Mouse (Mus musculus) intestine, embryonic 15.5 days (tissue): ENCODE data around the gene Gm26741. TPM values are rescaled to one million over a fixed set of nuclear protein-coding genes. Genes with fewer than 3 reads are reported as not detected.

ENCODE experiments used
- ATAC-seq: fragments of 200-750 bp; cut with Nextera tagmentation; 2 replicates; pipeline ENCODE4 v1.8.0; 2017; ENCODE audit warnings: moderate TSS enrichment, moderate library complexity
- H3K27ac ChIP-seq: fragments of 300-500 bp; sonication (generic); 2 replicates; pipeline ENCODE4 v1.5.1; 2015; ENCODE audit warnings: mild to moderate bottlenecking, inconsistent platforms
- H3K27me3 ChIP-seq: fragments of 300-500 bp; sonication (generic); replicated peaks from 2 replicates; pipeline ENCODE4 v1.6.1; 2015; ENCODE audit warnings: inconsistent platforms
- H3K36me3 ChIP-seq: fragments of 300-500 bp; sonication (generic); 2 replicates; pipeline ENCODE4 v1.6.1; 2015; ENCODE audit warnings: inconsistent platforms
- H3K4me1 ChIP-seq: fragments of 300-500 bp; sonication (generic); replicated peaks from 2 replicates; pipeline ENCODE4 v1.6.1; 2015; ENCODE audit warnings: inconsistent platforms
- H3K4me2 ChIP-seq: fragments of 300-500 bp; sonication (generic); replicated peaks from 2 replicates; pipeline ENCODE4 v1.6.1; 2015; ENCODE audit warnings: mild to moderate bottlenecking, inconsistent platforms
- H3K4me3 ChIP-seq: fragments of 300-500 bp; sonication (generic); replicated peaks from 2 replicates; pipeline ENCODE4 v1.5.1; 2015; ENCODE audit warnings: inconsistent platforms
- H3K9ac ChIP-seq: fragments of 300-500 bp; sonication (generic); 2 replicates; pipeline ENCODE4 v1.6.1; 2015; ENCODE audit warnings: inconsistent platforms
- H3K9me3 ChIP-seq: fragments of 300-500 bp; sonication (generic); 2 replicates; pipeline ENCODE4 v1.6.1; 2016; ENCODE audit warnings: inconsistent platforms
- WGBS: fragments of 180-500 bp; shearing (Covaris S2); methylation state at CpG from one replicate; pipeline ENCODE4 v1.1.7; 2015; 5-methylcytosine and 5-hydroxymethylcytosine counted together
- polyA plus RNA-seq: library from polyadenylated mRNA; unstranded; fragments of >200 nt; fragmentation: Nextera tagmentation; extraction: Ambion mirVana; gene quantifications from 2 replicates; pipeline ENCODE4 v1.2.1, GENCODE M21; 2015

Gm26741 gene
- polyA plus RNA-seq, 1 experiment from 2014 or later: not detected

- WGBS: 82% methylated on average over 2 of the region's 2 CpGs
- no peak overlapping the region for H3K27ac ChIP-seq
- no peak for ATAC-seq
Measured at GRCm38 (mm10) chr10:52376422-52376821, 17.9 kb downstream of the Gm26741 start.

DNA sequence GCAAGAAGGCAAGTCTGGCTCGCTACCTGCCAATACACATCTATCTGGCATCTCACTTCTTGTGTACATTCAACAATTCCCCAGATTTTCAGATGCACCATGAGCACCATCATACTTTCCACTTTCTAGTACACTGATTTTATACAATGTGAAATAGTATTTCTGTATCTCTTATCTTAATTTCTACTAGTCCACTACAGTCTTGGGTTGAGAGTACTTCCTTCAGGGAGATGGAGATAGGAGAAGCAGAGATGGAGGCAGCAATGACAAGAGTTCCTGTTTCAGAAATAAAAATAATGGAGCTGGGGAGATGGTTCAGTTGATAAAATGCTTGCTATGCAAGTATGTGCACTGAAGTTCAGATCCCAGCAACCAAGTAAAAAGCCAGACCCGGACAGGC is 19.2 kb downstream of the Gm26741 start:
- ATAC-seq: no peak
- Histone ChIP-seq H3K36me3 (no peaks in the 10 kb centered on the region), H3K9ac (no peak overlapping the region), H3K4me1 (no peaks in the 10 kb centered on the region), H3K27ac (no peak overlapping the region), H3K4me3 (no peak overlapping the region), H3K4me2 (no peak overlapping the region), H3K9me3 (no peaks in the 10 kb centered on the region), H3K27me3 (no peaks in the 10 kb centered on the region)
- 97% methylated on average over 2 of the region's 2 CpGs for WGBS

More at GRCm38 (mm10) chr10:52376422-52376821, 17.9 kb downstream of the Gm26741 start:
- H3K36me3 ChIP-seq: no peaks in the 10 kb centered on the region
- no peak overlapping the region for H3K4me2 ChIP-seq
- H3K27me3 ChIP-seq: no peaks in the 10 kb centered on the region
- no peaks in the 10 kb centered on the region for H3K4me1 ChIP-seq
- H3K9ac ChIP-seq: no peak overlapping the region
- H3K4me3 ChIP-seq: no peak overlapping the region
- no peaks in the 10 kb centered on the region for H3K9me3 ChIP-seq

- no peaks in the 10 kb centered on the region for H3K4me1 ChIP-seq
- no peaks in the 10 kb centered on the region for H3K9me3 ChIP-seq
- H3K36me3 ChIP-seq: no peaks in the 10 kb centered on the region
- peak; percentile 4; the same call in 1 of the 2 replicates for ATAC-seq
- H3K27me3 ChIP-seq: no peaks in the 10 kb centered on the region
- peak overlapping the region; percentile 74 for H3K4me2 ChIP-seq
- peak overlapping the region; percentile 92 for H3K4me3 ChIP-seq
- peak overlapping the region; percentile 94 for H3K9ac ChIP-seq
- H3K27ac ChIP-seq: peak overlapping the region; percentile 89
- under 1% methylated on average over 19 of the region's 19 CpGs for WGBS
Measured at GRCm38 (mm10) chr10:52381321-52381801, 22.8 kb downstream of the Gm26741 start.

GRCm38 (mm10) chr10:52381845-52382591 is 23.5 kb downstream of the Gm26741 start, which contains the start of gene Gopc:
Gopc (minus strand) TSS chr10:52382124.
- ATAC-seq: peak; percentile 99
- Histone ChIP-seq H3K9ac (peak within 1 kb of the TSS; percentile 94), H3K4me1 (no peaks in the 10 kb centered on the region), H3K4me2 (peak within 1 kb of the TSS; percentile 74), H3K27ac (peak within 1 kb of the TSS; percentile 97), H3K4me3 (peak within 1 kb of the TSS; percentile 92), H3K36me3 (no peaks in the 10 kb centered on the region), H3K9me3 (no peaks in the 10 kb centered on the region), H3K27me3 (no peaks in the 10 kb centered on the region)
- WGBS: under 1% methylated on average over 69 of the region's 71 CpGs

DNA sequence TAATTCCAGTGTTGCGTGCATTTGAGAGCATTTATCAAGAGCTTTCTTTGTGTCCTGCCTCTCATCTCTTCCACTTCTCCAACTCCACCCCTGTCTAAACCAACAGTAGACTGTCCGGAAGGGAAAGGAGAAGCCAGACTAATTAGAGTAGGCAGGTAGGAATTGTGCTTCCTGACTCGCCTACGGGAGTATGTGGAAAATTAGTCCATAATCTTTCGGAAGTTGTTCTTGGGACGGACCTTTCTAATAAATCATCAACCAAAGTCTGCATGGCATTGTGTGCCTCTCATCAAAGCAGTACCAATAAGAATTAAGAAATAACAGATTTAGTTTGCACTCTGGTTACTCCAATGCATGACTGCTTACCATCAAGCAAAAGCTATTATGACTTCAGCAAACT is 24.5 kb downstream of the Gm26741 start:
- Histone ChIP-seq H3K4me2 (peak overlapping the region; percentile 52), H3K9ac (no peak overlapping the region), H3K9me3 (no peaks in the 10 kb centered on the region), H3K4me1 (no peaks in the 10 kb centered on the region), H3K27ac (no peak overlapping the region), H3K4me3 (peak overlapping the region; percentile 92), H3K27me3 (no peaks in the 10 kb centered on the region), H3K36me3 (no peaks in the 10 kb centered on the region)
- 60% methylated on average over 6 of the region's 6 CpGs for WGBS
- ATAC-seq: no peak

DNA sequence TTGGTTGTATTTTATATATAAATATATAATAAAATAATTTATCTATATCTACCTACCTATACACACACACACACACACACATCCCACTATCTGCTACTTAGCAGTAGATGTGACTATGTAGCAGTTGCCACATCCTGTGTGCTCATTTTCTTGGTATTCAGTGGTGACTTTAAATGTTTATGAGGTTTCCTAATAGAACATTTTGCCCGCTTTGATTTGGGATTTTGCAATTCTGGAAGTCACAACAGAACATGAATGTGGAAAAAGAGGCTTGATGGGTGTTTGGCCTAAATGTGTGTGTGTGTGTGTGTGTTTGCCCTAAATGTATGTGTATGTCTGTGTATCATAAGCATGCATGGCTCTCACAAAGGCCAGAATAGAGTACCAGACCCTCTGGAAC is 25.0 kb downstream of the Gm26741 start:
- no peak overlapping the region for H3K9ac ChIP-seq
- H3K4me3 ChIP-seq: no peak overlapping the region
- H3K27me3 ChIP-seq: no peaks in the 10 kb centered on the region
- H3K4me2 ChIP-seq: no peak overlapping the region
- no peak for ATAC-seq
- H3K36me3 ChIP-seq: no peaks in the 10 kb centered on the region
- H3K9me3 ChIP-seq: no peaks in the 10 kb centered on the region
- WGBS: 93% methylated on average over 1 of the region's 1 CpGs
- H3K27ac ChIP-seq: no peak overlapping the region
- no peaks in the 10 kb centered on the region for H3K4me1 ChIP-seq

DNA sequence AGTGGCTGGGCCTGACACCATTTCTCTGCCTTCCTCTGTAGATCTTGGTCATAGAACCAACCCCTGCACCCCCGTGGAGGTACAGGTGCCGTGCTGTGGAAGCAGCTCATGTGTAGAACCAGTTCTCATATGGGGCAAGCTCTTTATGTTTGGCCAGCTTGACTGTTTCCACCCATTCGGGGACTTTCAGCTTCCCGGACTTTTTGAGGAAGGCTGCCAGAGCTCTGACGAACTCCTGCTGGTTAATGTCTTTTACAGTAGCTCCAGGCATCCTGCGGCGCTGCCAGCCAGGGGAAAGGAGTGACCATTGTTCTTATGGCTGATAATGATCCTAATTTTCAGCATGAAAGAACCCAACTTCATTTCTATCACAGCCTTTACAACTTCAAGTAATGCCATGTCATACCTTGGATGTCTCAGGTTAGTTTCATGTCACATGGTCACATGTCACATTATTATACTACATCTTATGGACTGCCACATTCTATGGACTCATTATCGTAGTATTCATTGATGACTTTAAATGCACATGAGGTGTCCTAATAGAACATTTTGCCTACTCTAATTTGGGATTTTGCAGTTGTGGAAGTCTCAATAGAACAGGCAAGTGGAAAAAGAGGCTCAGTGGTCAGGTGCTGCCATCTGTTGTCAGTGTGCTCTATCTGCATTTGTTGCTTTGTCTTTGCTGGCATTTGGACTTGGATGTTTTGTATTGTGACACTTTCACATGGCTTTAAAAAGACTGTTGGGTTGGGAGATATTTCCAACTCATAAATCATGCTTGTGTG is 26.4 kb downstream of the Gm26741 start:
- 55% methylated on average over 8 of the region's 8 CpGs for WGBS
- no peak overlapping the region for H3K4me2 ChIP-seq
- no peak for ATAC-seq
- no peak overlapping the region for H3K27ac ChIP-seq
- no peak overlapping the region for H3K9ac ChIP-seq
- no peaks in the 10 kb centered on the region for H3K36me3 ChIP-seq
- H3K9me3 ChIP-seq: no peaks in the 10 kb centered on the region
- H3K4me3 ChIP-seq: no peak overlapping the region
- H3K27me3 ChIP-seq: no peaks in the 10 kb centered on the region
- no peaks in the 10 kb centered on the region for H3K4me1 ChIP-seq

DNA sequence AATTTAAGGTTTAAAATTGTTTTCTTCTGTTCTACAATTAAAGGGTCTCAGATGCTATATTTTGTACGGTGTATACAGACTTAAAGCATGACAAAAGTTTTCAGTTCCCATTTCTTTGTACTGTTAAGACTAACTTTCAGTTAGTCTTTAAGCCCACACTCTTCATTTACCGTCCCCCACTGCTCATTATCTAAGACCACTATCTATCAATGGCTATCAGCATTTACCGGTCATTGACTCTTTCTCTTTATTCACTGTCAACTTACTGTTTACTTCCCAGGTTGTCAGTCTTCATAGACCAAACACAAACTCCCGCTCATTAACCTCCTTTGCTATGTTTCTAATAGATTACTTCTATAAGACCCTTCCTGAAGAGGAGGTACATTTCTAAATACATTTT is 28.6 kb downstream of the Gm26741 start:
- H3K4me2 ChIP-seq: no peak overlapping the region
- no peaks in the 10 kb centered on the region for H3K27me3 ChIP-seq
- no peak for ATAC-seq
- WGBS: 65% methylated on average over 4 of the region's 4 CpGs
- no peaks in the 10 kb centered on the region for H3K4me1 ChIP-seq
- no peak overlapping the region for H3K9ac ChIP-seq
- H3K9me3 ChIP-seq: no peaks in the 10 kb centered on the region
- H3K27ac ChIP-seq: no peak overlapping the region
- H3K4me3 ChIP-seq: no peak overlapping the region
- no peaks in the 10 kb centered on the region for H3K36me3 ChIP-seq

- Histone ChIP-seq H3K4me3 (no peak within 1 kb of the TSS), H3K36me3 (no peaks in the 10 kb centered on the region), H3K4me1 (no peaks in the 10 kb centered on the region), H3K9me3 (no peaks in the 10 kb centered on the region), H3K4me2 (no peak within 1 kb of the TSS), H3K27me3 (no peaks in the 10 kb centered on the region), H3K9ac (no peak within 1 kb of the TSS), H3K27ac (no peak within 1 kb of the TSS)
- 72% methylated on average over 5 of the region's 5 CpGs for whole genome bisulfite sequencing
- no peak for ATAC-seq
Measured at GRCm38 (mm10) chr10:52388922-52389430, 30.4 kb downstream of the Gm26741 start, which contains the start of gene Nepn. Nepn (plus strand) TSS chr10:52388972.

DNA sequence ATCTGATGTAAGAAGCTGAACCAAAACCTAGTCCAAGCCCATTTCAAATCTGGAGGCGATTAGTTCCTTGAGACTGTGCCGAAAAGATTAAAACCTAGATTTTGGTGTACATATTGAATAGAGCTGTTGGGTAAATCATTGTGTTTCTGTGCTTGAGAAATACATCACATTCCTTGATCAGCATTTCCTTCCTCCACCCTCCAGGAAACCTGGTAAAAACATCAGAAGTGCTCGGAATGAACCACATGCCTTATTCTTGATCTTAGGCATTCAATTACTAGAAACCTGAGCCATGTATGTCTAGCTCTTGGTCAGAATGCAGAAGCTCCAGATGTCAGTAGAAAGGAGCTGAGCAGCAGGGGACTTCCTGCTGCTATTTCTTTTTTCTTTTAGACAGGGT is 30.9 kb downstream of the Gm26741 start:
- H3K27me3 ChIP-seq: no peaks in the 10 kb centered on the region
- 78% methylated on average over 3 of the region's 3 CpGs for WGBS
- no peak overlapping the region for H3K27ac ChIP-seq
- no peak for ATAC-seq
- H3K4me3 ChIP-seq: no peak overlapping the region
- H3K4me2 ChIP-seq: no peak overlapping the region
- no peaks in the 10 kb centered on the region for H3K4me1 ChIP-seq
- no peak overlapping the region for H3K9ac ChIP-seq
- H3K9me3 ChIP-seq: no peaks in the 10 kb centered on the region
- H3K36me3 ChIP-seq: no peaks in the 10 kb centered on the region

DNA sequence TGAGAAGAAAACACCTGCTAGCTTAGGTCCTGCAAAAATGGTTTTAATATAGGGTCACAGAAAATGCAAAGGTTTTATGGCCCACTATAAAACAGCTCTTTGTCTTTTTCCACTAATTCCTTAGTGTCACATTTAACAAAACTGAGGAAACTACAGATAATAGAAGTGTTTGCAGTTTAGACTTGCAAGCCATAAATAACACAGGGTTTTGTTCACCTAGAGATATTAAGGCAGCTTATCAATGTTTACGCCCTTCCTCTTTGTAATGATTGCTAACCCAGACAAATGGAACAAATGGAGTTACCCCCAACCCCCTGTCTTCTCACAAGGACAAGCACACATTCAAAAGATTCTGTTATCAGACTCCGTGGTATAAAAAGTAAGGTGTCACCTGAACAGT is 32.6 kb downstream of the Gm26741 start:
- 47% methylated on average over 2 of the region's 2 CpGs for WGBS
- Histone ChIP-seq H3K27me3 (no peaks in the 10 kb centered on the region), H3K4me2 (no peak overlapping the region), H3K4me1 (no peaks in the 10 kb centered on the region), H3K27ac (no peak overlapping the region), H3K36me3 (no peaks in the 10 kb centered on the region), H3K9me3 (no peaks in the 10 kb centered on the region), H3K9ac (no peak overlapping the region), H3K4me3 (no peak overlapping the region)
- peak; percentile 62 for ATAC-seq

DNA sequence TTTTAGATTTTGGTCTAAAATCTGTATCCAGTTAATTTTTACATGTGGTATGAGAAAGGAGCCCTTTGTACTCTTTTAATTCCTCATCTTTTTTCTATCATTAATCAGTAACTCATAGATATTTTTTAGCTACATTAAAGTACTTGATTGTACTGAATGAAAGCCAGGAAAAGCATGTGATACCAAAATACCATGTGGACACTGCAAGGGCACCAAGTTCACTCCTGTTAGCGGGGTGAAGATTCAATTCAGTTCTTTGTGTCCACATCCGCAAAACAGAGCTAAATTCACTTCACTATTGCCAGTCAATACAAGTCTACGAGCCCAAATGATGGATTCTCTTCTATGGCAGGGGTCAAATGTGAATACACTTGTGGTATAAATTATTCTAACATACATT is 38.1 kb downstream of the Gm26741 start:
- H3K4me3 ChIP-seq: no peak overlapping the region
- H3K27ac ChIP-seq: no peak overlapping the region
- no peak for ATAC-seq
- H3K27me3 ChIP-seq: no peaks in the 10 kb centered on the region
- no peaks in the 10 kb centered on the region for H3K9me3 ChIP-seq
- H3K36me3 ChIP-seq: no peaks in the 10 kb centered on the region
- no peak overlapping the region for H3K4me2 ChIP-seq
- 85% methylated on average over 3 of the region's 3 CpGs for WGBS
- H3K9ac ChIP-seq: no peak overlapping the region
- no peaks in the 10 kb centered on the region for H3K4me1 ChIP-seq
